Mouse (Mus musculus) ES-Bruce4 (cell line): ENCODE data around the gene Kif24. TPM values are rescaled to one million over a fixed set of nuclear protein-coding genes. Genes with fewer than 3 reads are reported as not detected.

Experiments
- H3K27ac ChIP-seq: 2 replicates; pipeline ENCODE4 v1.5.1; 2012; ENCODE audit warnings: low read length, inconsistent platforms; ENCODE audit not compliant: insufficient read depth
- H3K27me3 ChIP-seq: 2 replicates; pipeline ENCODE4 v1.6.1; 2012; ENCODE audit warnings: mild to moderate bottlenecking, low read length, inconsistent platforms; ENCODE audit not compliant: control insufficient read depth, poor library complexity, insufficient read depth, severe bottlenecking
- H3K36me3 ChIP-seq: 2 replicates; pipeline ENCODE4 v1.6.1; 2012; ENCODE audit warnings: inconsistent platforms, mild to moderate bottlenecking, low read length, moderate library complexity; ENCODE audit not compliant: control insufficient read depth, poor library complexity, insufficient read depth, severe bottlenecking
- H3K4me1 ChIP-seq: one replicate; pipeline ENCODE4 v1.8.1; 2011; ENCODE audit warnings: low read length; ENCODE audit not compliant: control insufficient read depth, insufficient read depth
- H3K4me3 ChIP-seq: 2 replicates; pipeline ENCODE4 v1.5.1; 2011; ENCODE audit warnings: low read depth, mild to moderate bottlenecking, low read length
- H3K9ac ChIP-seq: 2 replicates; pipeline ENCODE4 v1.6.1; 2012; ENCODE audit warnings: low read depth, mild to moderate bottlenecking, inconsistent platforms; ENCODE audit not compliant: poor library complexity, severe bottlenecking
- H3K9me3 ChIP-seq: replicated peaks from 2 replicates; pipeline ENCODE4 v1.6.1; 2012; ENCODE audit warnings: mild to moderate bottlenecking, low read length, inconsistent platforms; ENCODE audit not compliant: control insufficient read depth, poor library complexity, insufficient read depth, severe bottlenecking
- CTCF ChIP-seq: IDR thresholded peaks from one replicate; pipeline ENCODE4 v1.8.1; 2011; ENCODE audit warnings: low read depth, low read length
- EP300 ChIP-seq: IDR thresholded peaks from 2 replicates; pipeline ENCODE4 v1.6.1; 2011; ENCODE audit warnings: low read depth, low read length; ENCODE audit not compliant: insufficient read depth
- POLR2A ChIP-seq: IDR thresholded peaks from one replicate; pipeline ENCODE4 v1.8.1; 2011; ENCODE audit warnings: low read length; ENCODE audit not compliant: insufficient read depth
- polyA plus RNA-seq: library from polyadenylated mRNA; stranded (reverse); fragments of >200 nt; gene quantifications from 2 replicates; pipeline ENCODE4 v1.2.4, GENCODE M21; 2011; ENCODE audit warnings: low read depth; ENCODE audit not compliant: missing spikeins, insufficient read depth, insufficient read length

Kif24 gene
- polyA plus RNA-seq, 1 experiment = 25.7 TPM

GRCm38 (mm10) chr4:41506156-41506555 is 41.5 kb upstream of the Kif24 start:
- H3K36me3 ChIP-seq = no peaks in the 10 kb centered on the region
- H3K4me3 ChIP-seq = peak overlapping the region; percentile 58
- no peaks in the 10 kb centered on the region; the same call in none of the 2 replicates for H3K27me3 ChIP-seq
- no peak overlapping the region for H3K27ac ChIP-seq
- TF ChIP-seq EP300 (no peak), CTCF (peak; percentile 63)
- H3K9me3 ChIP-seq = no peaks in the 10 kb centered on the region
- no peak overlapping the region for H3K9ac ChIP-seq
- no peaks in the 10 kb centered on the region for H3K4me1 ChIP-seq

- Histone ChIP-seq H3K4me1 (no peaks in the 10 kb centered on the region), H3K27ac (no peak overlapping the region), H3K36me3 (no peaks in the 10 kb centered on the region), H3K9ac (no peak overlapping the region), H3K9me3 (no peaks in the 10 kb centered on the region), H3K27me3 (no peaks in the 10 kb centered on the region; the same call in none of the 2 replicates), H3K4me3 (no peak overlapping the region)
- TF ChIP-seq CTCF (peak; percentile 48), POLR2A (no peak)
Observed at GRCm38 (mm10) chr4:41505131-41505551, 40.5 kb upstream of the Kif24 start.

- Histone ChIP-seq H3K9me3 (no peaks in the 10 kb centered on the region), H3K36me3 (no peaks in the 10 kb centered on the region), H3K9ac (no peak overlapping the region), H3K4me3 (no peak overlapping the region), H3K27me3 (no peaks in the 10 kb centered on the region; the same call in 1 of the 2 replicates), H3K27ac (no peak overlapping the region), H3K4me1 (no peaks in the 10 kb centered on the region)
- TF ChIP-seq CTCF (no peak), POLR2A (no peak), EP300 (no peak)
Observed at GRCm38 (mm10) chr4:41504325-41504724, 39.6 kb upstream of the Kif24 start.

- Histone ChIP-seq H3K27ac (no peak within 1 kb of the TSS), H3K4me1 (peaks cover 2% of the 10 kb centered on the region), H3K9ac (peak within 1 kb of the TSS; percentile 23; the same call in 1 of the 2 replicates), H3K9me3 (no peaks in the 10 kb centered on the region), H3K27me3 (no peaks in the 10 kb centered on the region), H3K4me3 (peak within 1 kb of the TSS; percentile 69), H3K36me3 (no peaks in the 10 kb centered on the region)
- TF ChIP-seq EP300 (0 out of 2 replicates have a peak, but pooled peaks have one; percentile 3), CTCF (no peak), POLR2A (peak; percentile 47)
Observed at GRCm38 (mm10) chr4:41502986-41503412, 38.3 kb upstream of the Kif24 start, which contains the start of gene AI464131. AI464131 (minus strand) TSS chr4:41503076.

- peak overlapping the region; percentile 69 for H3K4me3 ChIP-seq
- no peaks in the 10 kb centered on the region for H3K27me3 ChIP-seq
- no peaks in the 10 kb centered on the region for H3K36me3 ChIP-seq
- H3K27ac ChIP-seq = no peak overlapping the region
- no peaks in the 10 kb centered on the region for H3K9me3 ChIP-seq
- no peak for TF ChIP-seq EP300
- TF ChIP-seq POLR2A = no peak
- no peak for TF ChIP-seq CTCF
- H3K9ac ChIP-seq = peak overlapping the region; percentile 23; the same call in 1 of the 2 replicates
- peaks cover 2% of the 10 kb centered on the region for H3K4me1 ChIP-seq
Observed at GRCm38 (mm10) chr4:41502171-41502940, 37.7 kb upstream of the Kif24 start.

GRCm38 (mm10) chr4:41500787-41501186 is 36.1 kb upstream of the Kif24 start:
- no peak for TF ChIP-seq EP300
- TF ChIP-seq POLR2A = no peak
- no peak for TF ChIP-seq CTCF
- peaks cover 2% of the 10 kb centered on the region for H3K4me1 ChIP-seq
- no peaks in the 10 kb centered on the region for H3K9me3 ChIP-seq

More at GRCm38 (mm10) chr4:41500787-41501186, 36.1 kb upstream of the Kif24 start:
- Histone ChIP-seq H3K4me3 (no peak overlapping the region), H3K36me3 (no peaks in the 10 kb centered on the region), H3K27ac (no peak overlapping the region), H3K9ac (no peak overlapping the region), H3K27me3 (no peaks in the 10 kb centered on the region)
